Mouse (Mus musculus) MEL (cell line): Measurements from ENCODE around the gene Cbx5.

Experiments used
- BHLHE40 ChIP-seq: IDR thresholded peaks from 2 replicates; pipeline ENCODE4 v1.6.1; 2012; ENCODE audit warnings: low read depth, mild to moderate bottlenecking, inconsistent platforms, low read length, improper control_type of control experiment, borderline replicate concordance
- CTCF ChIP-seq, 3 experiments: IDR thresholded peaks in 2 of 3; conservative IDR thresholded peaks in 1 of 3; 2 replicates each; pipeline ENCODE4 v1.5.1; 2011 to 2012; ENCODE audit warnings: low read length in 3 of 3, low read depth in 2 of 3, mild to moderate bottlenecking in 2 of 3, improper control_type of control experiment in 1 of 3, inconsistent platforms in 1 of 3, mixed read lengths in 1 of 3, moderate library complexity in 1 of 3; ENCODE audit not compliant: control insufficient read depth in 1 of 3, insufficient read depth in 1 of 3, poor library complexity in 1 of 3, severe bottlenecking in 1 of 3
- EP300 ChIP-seq, 2 experiments: IDR thresholded peaks; 2 replicates each; pipeline ENCODE4 v1.6.1; 2011; ENCODE audit warnings: improper control_type of control experiment in 2 of 2, low read length in 2 of 2, low read depth in 1 of 2, mild to moderate bottlenecking in 1 of 2
- ETS1 ChIP-seq: IDR thresholded peaks from 2 replicates; pipeline ENCODE4 v1.6.1; 2012; ENCODE audit warnings: low read depth, mild to moderate bottlenecking, inconsistent platforms, low read length, improper control_type of control experiment, moderate library complexity
- GATA1 ChIP-seq: IDR thresholded peaks from 2 replicates; pipeline ENCODE4 v1.6.1; 2011; ENCODE audit warnings: low read depth, low read length, improper control_type of control experiment
- JUND ChIP-seq: IDR thresholded peaks from 2 replicates; pipeline ENCODE4 v1.6.1; 2011; ENCODE audit warnings: low read depth, mild to moderate bottlenecking, improper control_type of control experiment, low read length
- NELFE ChIP-seq: IDR thresholded peaks from 2 replicates; pipeline ENCODE4 v1.6.1; 2011; ENCODE audit warnings: low read depth, low read length, improper control_type of control experiment
- NRF1 ChIP-seq: IDR thresholded peaks from 2 replicates; pipeline ENCODE4 v1.6.1; 2014; ENCODE audit warnings: low read depth, mild to moderate bottlenecking, inconsistent platforms, low read length, improper control_type of control experiment, moderate library complexity; ENCODE audit not compliant: poor library complexity, insufficient read depth, severe bottlenecking
- POLR2A ChIP-seq, 2 experiments: IDR thresholded peaks; 2 replicates each; pipeline ENCODE4 v1.6.1; 2011 to 2012; ENCODE audit warnings: low read length in 2 of 2, mild to moderate bottlenecking in 2 of 2, control low read depth in 1 of 2, improper control_type of control experiment in 1 of 2, low read depth in 1 of 2, moderate library complexity in 1 of 2; ENCODE audit not compliant: control insufficient read depth in 1 of 2, insufficient read depth in 1 of 2, poor library complexity in 1 of 2
- USF1 ChIP-seq: IDR thresholded peaks from 2 replicates; pipeline ENCODE4 v1.6.1; 2014; ENCODE audit warnings: low read depth, mild to moderate bottlenecking, inconsistent platforms, low read length, improper control_type of control experiment, moderate library complexity
- ZC3H11A ChIP-seq: IDR thresholded peaks from 2 replicates; pipeline ENCODE4 v1.6.1; 2012; ENCODE audit warnings: low read depth, mild to moderate bottlenecking, inconsistent platforms, low read length, improper control_type of control experiment

DNA sequence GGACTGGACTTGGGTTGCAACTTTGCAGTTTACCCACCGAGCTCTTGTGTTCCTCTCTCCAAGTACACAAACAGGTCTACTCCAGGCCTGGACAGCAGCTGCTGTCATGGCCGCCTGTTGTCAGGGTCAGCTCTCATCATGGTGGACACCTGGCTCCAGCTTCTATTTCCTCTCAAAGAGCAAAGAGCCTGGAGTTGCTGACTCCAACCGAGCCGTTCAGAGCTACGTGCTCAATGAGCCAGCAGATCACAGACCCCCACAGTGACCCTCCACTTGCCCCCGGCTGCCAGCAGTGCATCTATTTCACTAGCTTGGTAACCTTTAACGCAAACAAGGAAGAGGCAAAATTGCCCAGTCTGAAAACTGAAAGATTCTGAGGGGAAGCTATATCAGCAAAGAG lies 49.5 kb downstream of the Cbx5 start:
- TF ChIP-seq POLR2A (IDR thresholded peaks at IDR 0.05; ENCODE audit: control insufficient read depth in 1 of 2, insufficient read depth in 1 of 2, low read depth in 1 of 2, low read length in 2 of 2, poor library complexity in 1 of 2), result no peak
- no peak for TF ChIP-seq CTCF (IDR thresholded peaks at IDR 0.05 in 2 of 3, conservative IDR thresholded peaks at IDR 0.05 in 1 of 3; ENCODE audit: control insufficient read depth in 1 of 3, insufficient read depth in 1 of 3, low read depth in 2 of 3, low read length in 3 of 3, poor library complexity in 1 of 3, severe bottlenecking in 1 of 3)
- TF ChIP-seq ZC3H11A, result no peak
- TF ChIP-seq GATA1, result no peak
- TF ChIP-seq ETS1, result no peak
- no peak for TF ChIP-seq NELFE
- no peak for TF ChIP-seq NRF1
- TF ChIP-seq BHLHE40, result no peak
- TF ChIP-seq EP300 (IDR thresholded peaks at IDR 0.05; ENCODE audit: low read depth in 1 of 2, low read length in 2 of 2), result no peak
- TF ChIP-seq JUND, result no peak
- no peak for TF ChIP-seq USF1
